Mouse (Mus musculus): Measurements from ENCODE around the gene Mmp28. TPM values are rescaled to one million over a fixed set of nuclear protein-coding genes. Genes with fewer than 3 reads are reported as not detected.

The Mmp28 gene
- polyA plus RNA-seq, 1 experiment from 2014 or later: 2.7 TPM

DNA sequence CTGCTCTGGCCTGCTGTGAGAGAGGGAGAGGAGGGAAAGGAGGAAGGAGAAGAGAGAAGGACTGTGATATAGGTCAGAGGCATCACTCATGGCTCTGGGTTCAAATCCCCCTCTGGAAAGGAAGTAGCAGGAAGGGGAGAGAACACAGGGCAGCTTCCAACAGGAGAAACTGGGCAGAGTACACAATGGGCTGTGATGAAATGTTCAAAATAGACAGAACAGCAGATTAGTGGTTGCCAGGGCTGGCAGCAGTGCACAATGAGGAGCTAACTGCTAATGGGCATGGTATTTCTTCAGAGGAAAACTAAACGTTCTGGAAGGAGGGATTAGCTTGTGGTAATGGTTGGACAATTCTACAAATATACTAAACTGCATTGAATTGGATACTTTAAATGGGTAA is 12.3 kb downstream of the Mmp28 start:
- 24% methylated on average over 1 of the region's 1 CpGs for WGBS
- H3K4me3 ChIP-seq (ENCODE audit: low read depth, low read length): no peak overlapping the region
- no peak overlapping the region for H3K27ac ChIP-seq (ENCODE audit: low read length)
- ATAC-seq: no peak
- H3K9me3 ChIP-seq (replicated peaks; ENCODE audit: control insufficient read depth, low read length, poor library complexity, severe bottlenecking): no peaks in the 10 kb centered on the region
- peaks cover 2% of the 10 kb centered on the region; the same call in 1 of the 2 replicates for H3K4me1 ChIP-seq (ENCODE audit: control insufficient read depth, insufficient read depth, low read length)
- peaks cover 4% of the 10 kb centered on the region for H3K27me3 ChIP-seq (ENCODE audit: control insufficient read depth, insufficient read depth, low read depth, low read length)
- no peaks in the 10 kb centered on the region for H3K36me3 ChIP-seq (ENCODE audit: control insufficient read depth, insufficient read depth, low read length)
- H3K9ac ChIP-seq (ENCODE audit: low read depth, low read length): no peak overlapping the region
- no peak overlapping the region for H3K4me2 ChIP-seq (ENCODE audit: low read length)

DNA sequence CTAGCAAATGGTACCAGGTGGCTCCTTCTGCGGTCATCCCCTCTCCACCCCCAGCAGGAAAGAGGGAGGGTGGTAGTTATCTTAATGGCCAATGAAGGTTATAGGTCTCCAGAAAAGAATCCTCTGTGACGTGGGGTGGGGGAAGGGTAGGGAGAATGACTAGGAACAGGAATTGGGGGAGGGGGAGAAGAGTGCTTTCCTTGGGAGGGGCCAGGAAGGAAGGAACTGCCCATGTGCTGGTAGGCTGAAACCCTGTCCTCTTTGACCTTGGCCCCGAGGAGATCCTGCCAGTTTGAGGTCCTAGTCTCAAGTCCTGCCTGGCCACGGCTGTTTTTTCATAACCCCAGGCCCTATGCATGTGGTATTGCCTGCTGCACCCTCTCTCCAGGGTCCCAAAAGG is 13.6 kb downstream of the Mmp28 start:
- no peaks in the 10 kb centered on the region for H3K9me3 ChIP-seq (replicated peaks; ENCODE audit: control insufficient read depth, low read length, poor library complexity, severe bottlenecking)
- H3K4me3 ChIP-seq (ENCODE audit: low read depth, low read length): no peak overlapping the region
- ATAC-seq: no peak
- H3K27me3 ChIP-seq (ENCODE audit: control insufficient read depth, insufficient read depth, low read depth, low read length): peaks cover 16% of the 10 kb centered on the region
- no peaks in the 10 kb centered on the region for H3K36me3 ChIP-seq (ENCODE audit: control insufficient read depth, insufficient read depth, low read length)
- no peak overlapping the region for H3K4me2 ChIP-seq (ENCODE audit: low read length)
- peaks cover 8% of the 10 kb centered on the region; the same call in 1 of the 2 replicates for H3K4me1 ChIP-seq (ENCODE audit: control insufficient read depth, insufficient read depth, low read length)
- H3K27ac ChIP-seq (ENCODE audit: low read length): no peak overlapping the region
- H3K9ac ChIP-seq (ENCODE audit: low read depth, low read length): no peak overlapping the region
- 75% methylated on average over 4 of the region's 4 CpGs for WGBS

DNA sequence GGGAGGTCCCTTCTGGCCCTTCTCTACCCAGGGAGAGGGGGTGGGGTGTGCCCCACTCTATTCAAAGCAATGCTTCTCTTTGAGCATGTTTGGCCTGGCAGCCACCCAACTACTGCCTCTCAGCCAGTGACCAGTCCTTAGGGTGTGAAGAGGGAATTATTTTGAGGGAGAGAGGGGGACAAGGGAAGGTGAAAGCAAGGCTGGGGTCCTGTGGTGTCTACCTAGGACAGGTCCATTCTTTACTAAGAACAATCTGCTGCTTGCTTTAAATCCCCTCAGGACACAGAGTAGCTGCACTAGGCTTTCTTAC is 14.0 kb downstream of the Mmp28 start:
- no peak overlapping the region for H3K4me3 ChIP-seq (ENCODE audit: low read depth, low read length)
- no peak overlapping the region for H3K9ac ChIP-seq (ENCODE audit: low read depth, low read length)
- H3K27ac ChIP-seq (ENCODE audit: low read length): no peak overlapping the region
- H3K36me3 ChIP-seq (ENCODE audit: control insufficient read depth, insufficient read depth, low read length): no peaks in the 10 kb centered on the region
- peaks cover 20% of the 10 kb centered on the region for H3K27me3 ChIP-seq (ENCODE audit: control insufficient read depth, insufficient read depth, low read depth, low read length)
- H3K4me2 ChIP-seq (ENCODE audit: low read length): no peak overlapping the region
- no peak for ATAC-seq
- H3K4me1 ChIP-seq (ENCODE audit: control insufficient read depth, insufficient read depth, low read length): peaks cover 8% of the 10 kb centered on the region; the same call in 1 of the 2 replicates
- H3K9me3 ChIP-seq (replicated peaks; ENCODE audit: control insufficient read depth, low read length, poor library complexity, severe bottlenecking): no peaks in the 10 kb centered on the region

DNA sequence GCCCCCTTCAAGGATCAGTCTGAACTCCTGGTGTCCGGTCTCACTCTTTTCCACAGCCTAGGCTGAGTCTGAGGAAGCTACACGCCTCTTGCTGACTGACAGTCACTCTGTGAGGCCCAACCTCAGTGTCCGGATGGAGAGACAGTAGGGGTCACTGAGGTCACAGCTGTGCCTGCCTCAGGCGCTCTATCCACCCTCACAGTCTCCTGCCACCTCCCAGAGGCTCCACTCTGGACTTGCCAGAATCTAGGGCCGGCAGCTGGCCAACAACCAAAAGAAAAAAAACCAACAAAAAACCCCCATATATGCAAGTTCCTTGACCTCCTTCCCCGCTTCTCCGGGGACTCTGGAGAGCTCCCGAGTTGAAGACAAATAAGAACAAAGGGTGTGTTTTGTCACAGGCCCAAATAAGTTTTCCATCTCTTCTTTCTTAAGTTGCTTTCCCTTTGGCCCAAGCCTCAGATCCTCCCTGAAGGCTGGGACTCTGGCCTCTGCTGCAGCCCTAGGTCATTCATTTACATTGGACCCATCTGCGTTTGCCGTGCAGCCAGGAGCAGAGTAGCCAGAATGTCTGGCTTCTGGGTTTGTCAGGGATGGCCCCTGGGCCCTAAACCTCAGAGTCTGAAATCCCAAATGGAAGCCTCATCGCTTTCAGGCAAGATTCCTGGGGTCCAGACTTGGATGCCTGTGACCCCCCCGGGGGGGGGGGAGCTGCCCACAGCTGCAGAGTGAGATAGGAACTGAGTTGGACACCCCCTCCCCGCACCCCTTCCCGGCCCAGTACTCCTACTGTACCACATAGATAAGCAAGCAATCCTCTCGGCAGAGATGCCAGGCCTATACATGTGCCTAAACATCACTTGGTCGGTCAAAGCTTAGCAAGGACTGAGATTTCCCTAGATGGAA is 14.6 kb downstream of the Mmp28 start:
- no peak overlapping the region for H3K4me2 ChIP-seq (ENCODE audit: low read length)
- no peak for ATAC-seq
- 50% methylated on average over 16 of the region's 16 CpGs for WGBS
- H3K36me3 ChIP-seq (ENCODE audit: control insufficient read depth, insufficient read depth, low read length): no peaks in the 10 kb centered on the region
- H3K27me3 ChIP-seq (ENCODE audit: control insufficient read depth, insufficient read depth, low read depth, low read length): peaks cover 27% of the 10 kb centered on the region
- no peak overlapping the region for H3K9ac ChIP-seq (ENCODE audit: low read depth, low read length)
- no peaks in the 10 kb centered on the region for H3K9me3 ChIP-seq (replicated peaks; ENCODE audit: control insufficient read depth, low read length, poor library complexity, severe bottlenecking)
- H3K27ac ChIP-seq (ENCODE audit: low read length): no peak overlapping the region
- no peak overlapping the region for H3K4me3 ChIP-seq (ENCODE audit: low read depth, low read length)
- peaks cover 8% of the 10 kb centered on the region; the same call in 1 of the 2 replicates for H3K4me1 ChIP-seq (ENCODE audit: control insufficient read depth, insufficient read depth, low read length)

DNA sequence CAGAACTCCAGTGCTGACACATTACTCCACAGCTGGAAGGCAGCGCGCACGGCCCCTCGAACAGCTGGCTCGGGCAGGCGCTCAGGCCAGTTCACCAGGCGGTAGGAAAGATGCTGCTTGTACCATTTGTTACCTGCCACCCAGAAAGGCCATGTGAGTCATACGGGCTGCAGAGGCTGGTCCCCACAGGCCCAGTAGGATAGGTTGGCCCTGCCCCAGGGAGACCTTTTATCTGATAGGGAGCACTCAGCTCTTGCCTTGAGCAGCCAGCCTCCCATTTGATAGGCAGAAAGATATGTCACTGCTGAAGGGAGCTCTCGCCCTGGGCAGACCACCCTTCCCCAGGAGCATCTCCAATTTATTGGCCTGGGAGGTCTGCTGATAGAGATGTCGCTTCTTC is 15.3 kb downstream of the Mmp28 start:
- H3K36me3 ChIP-seq (ENCODE audit: control insufficient read depth, insufficient read depth, low read length): no peaks in the 10 kb centered on the region
- ATAC-seq: no peak
- H3K27ac ChIP-seq (ENCODE audit: low read length): no peak overlapping the region
- 85% methylated on average over 10 of the region's 10 CpGs for WGBS
- peaks cover 10% of the 10 kb centered on the region; the same call in 1 of the 2 replicates for H3K4me1 ChIP-seq (ENCODE audit: control insufficient read depth, insufficient read depth, low read length)
- H3K9me3 ChIP-seq (replicated peaks; ENCODE audit: control insufficient read depth, low read length, poor library complexity, severe bottlenecking): no peaks in the 10 kb centered on the region
- H3K4me2 ChIP-seq (ENCODE audit: low read length): no peak overlapping the region
- peaks cover 30% of the 10 kb centered on the region for H3K27me3 ChIP-seq (ENCODE audit: control insufficient read depth, insufficient read depth, low read depth, low read length)
- no peak overlapping the region for H3K4me3 ChIP-seq (ENCODE audit: low read depth, low read length)
- H3K9ac ChIP-seq (ENCODE audit: low read depth, low read length): no peak overlapping the region

DNA sequence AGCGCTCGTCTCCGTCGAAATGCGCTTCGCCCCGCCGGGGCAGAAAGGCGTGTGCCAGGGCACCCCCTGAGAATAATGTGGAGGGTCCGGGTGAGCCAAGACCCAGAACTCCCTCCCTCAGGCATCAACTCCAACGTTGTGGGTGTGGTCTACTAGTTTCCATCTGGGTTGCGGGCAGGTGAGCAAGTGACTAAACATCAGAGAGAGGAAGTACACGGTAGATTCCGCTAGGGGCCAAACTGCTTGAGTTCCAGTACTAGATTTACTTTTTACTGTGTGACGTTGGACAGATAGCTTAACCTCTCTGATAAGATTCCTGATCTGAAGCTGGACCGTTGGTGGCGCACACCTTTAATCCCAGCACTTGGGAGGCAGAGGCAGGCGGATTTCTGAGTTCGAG is 17.9 kb downstream of the Mmp28 start:
- H3K27me3 ChIP-seq (ENCODE audit: control insufficient read depth, insufficient read depth, low read depth, low read length): peaks cover 43% of the 10 kb centered on the region

DNA sequence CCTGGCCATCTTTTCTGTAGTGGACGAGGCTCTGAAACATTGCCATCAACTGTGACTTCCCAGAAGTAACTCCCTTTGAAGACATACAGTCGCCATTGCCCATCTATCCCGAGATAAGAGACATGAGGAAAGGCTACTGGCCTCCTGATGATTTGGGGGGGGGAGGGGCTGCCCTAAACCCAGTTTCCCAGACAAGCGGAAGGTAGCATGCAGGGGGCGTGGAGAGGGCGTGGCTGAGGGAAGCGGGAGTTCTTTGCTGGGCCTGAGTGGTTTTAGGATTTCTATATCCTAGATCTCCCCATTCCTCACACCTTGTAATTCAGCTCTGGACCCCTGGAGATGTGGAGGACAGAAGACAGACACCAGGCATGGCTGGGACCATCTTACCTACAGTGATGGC is 19.0 kb downstream of the Mmp28 start:
- Histone ChIP-seq H3K4me2 (ENCODE audit: low read length) (no peak overlapping the region), H3K36me3 (ENCODE audit: control insufficient read depth, insufficient read depth, low read length) (no peaks in the 10 kb centered on the region), H3K4me3 (ENCODE audit: low read depth, low read length) (no peak overlapping the region), H3K9me3 (replicated peaks; ENCODE audit: control insufficient read depth, low read length, poor library complexity, severe bottlenecking) (no peaks in the 10 kb centered on the region), H3K4me1 (ENCODE audit: control insufficient read depth, insufficient read depth, low read length) (peaks cover 11% of the 10 kb centered on the region; the same call in 1 of the 2 replicates), H3K27me3 (ENCODE audit: control insufficient read depth, insufficient read depth, low read depth, low read length) (peaks cover 43% of the 10 kb centered on the region), H3K27ac (ENCODE audit: low read length) (no peak overlapping the region), H3K9ac (ENCODE audit: low read depth, low read length) (no peak overlapping the region)
- WGBS: 13% methylated on average over 7 of the region's 7 CpGs
- no peak for ATAC-seq

More for the DNA sequence above, 17.9 kb downstream of the Mmp28 start:
- H3K4me1 ChIP-seq (ENCODE audit: control insufficient read depth, insufficient read depth, low read length): peaks cover 12% of the 10 kb centered on the region; the same call in 1 of the 2 replicates
- H3K27ac ChIP-seq (ENCODE audit: low read length): no peak overlapping the region
- no peaks in the 10 kb centered on the region for H3K36me3 ChIP-seq (ENCODE audit: control insufficient read depth, insufficient read depth, low read length)
- H3K9ac ChIP-seq (ENCODE audit: low read depth, low read length): 0 out of 2 replicates have a peak overlapping the region, but pooled peaks have one; percentile 31
- H3K4me3 ChIP-seq (ENCODE audit: low read depth, low read length): peak overlapping the region; percentile 19
- no peaks in the 10 kb centered on the region for H3K9me3 ChIP-seq (replicated peaks; ENCODE audit: control insufficient read depth, low read length, poor library complexity, severe bottlenecking)
- no peak for ATAC-seq
- 33% methylated on average over 19 of the region's 19 CpGs for WGBS
- peak overlapping the region; percentile 37 for H3K4me2 ChIP-seq (ENCODE audit: low read length)

DNA sequence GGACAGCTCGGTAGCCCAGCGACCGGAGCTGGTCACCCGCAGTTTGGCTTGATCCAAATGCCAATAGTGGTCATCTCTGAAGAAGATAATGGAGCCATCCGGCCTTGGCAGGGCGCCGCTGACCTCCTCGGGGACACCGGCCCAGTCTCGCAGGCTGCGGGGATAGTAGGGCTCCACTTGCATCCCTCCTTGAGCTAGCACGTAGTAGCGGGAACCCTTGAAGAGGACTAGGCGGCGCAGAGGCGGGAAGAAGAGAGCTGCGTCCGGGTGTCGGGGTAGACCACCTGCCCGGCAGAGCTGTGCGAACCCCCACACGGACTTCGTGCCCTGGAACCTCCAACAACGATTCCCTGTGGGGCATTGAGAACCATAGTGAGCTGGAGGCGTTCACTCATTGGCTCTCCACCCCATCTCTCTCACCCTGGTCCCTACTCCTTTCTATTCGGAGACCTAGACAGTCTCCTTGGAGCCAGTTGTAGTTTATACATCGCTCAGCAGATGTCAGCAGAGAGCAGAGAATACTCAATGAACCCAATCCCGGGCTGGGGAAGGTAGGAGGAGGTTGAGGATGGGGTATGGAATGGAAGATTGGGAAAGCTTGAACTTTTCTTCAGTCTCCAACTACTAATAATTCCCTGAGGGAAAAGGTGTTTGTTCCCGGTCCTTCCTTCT is 20.1 kb downstream of the Mmp28 start:
- Histone ChIP-seq H3K27ac (ENCODE audit: low read length) (no peak overlapping the region), H3K36me3 (ENCODE audit: control insufficient read depth, insufficient read depth, low read length) (no peaks in the 10 kb centered on the region), H3K27me3 (ENCODE audit: control insufficient read depth, insufficient read depth, low read depth, low read length) (peaks cover 43% of the 10 kb centered on the region), H3K4me1 (ENCODE audit: control insufficient read depth, insufficient read depth, low read length) (peaks cover 10% of the 10 kb centered on the region; the same call in 1 of the 2 replicates), H3K4me3 (ENCODE audit: low read depth, low read length) (peak overlapping the region; percentile 20), H3K4me2 (ENCODE audit: low read length) (peak overlapping the region; percentile 53), H3K9me3 (replicated peaks; ENCODE audit: control insufficient read depth, low read length, poor library complexity, severe bottlenecking) (no peaks in the 10 kb centered on the region), H3K9ac (ENCODE audit: low read depth, low read length) (peak overlapping the region; percentile 46; the same call in 1 of the 2 replicates)
- peak; percentile 25; the same call in 1 of the 2 replicates for ATAC-seq
- WGBS: 15% methylated on average over 29 of the region's 29 CpGs

DNA sequence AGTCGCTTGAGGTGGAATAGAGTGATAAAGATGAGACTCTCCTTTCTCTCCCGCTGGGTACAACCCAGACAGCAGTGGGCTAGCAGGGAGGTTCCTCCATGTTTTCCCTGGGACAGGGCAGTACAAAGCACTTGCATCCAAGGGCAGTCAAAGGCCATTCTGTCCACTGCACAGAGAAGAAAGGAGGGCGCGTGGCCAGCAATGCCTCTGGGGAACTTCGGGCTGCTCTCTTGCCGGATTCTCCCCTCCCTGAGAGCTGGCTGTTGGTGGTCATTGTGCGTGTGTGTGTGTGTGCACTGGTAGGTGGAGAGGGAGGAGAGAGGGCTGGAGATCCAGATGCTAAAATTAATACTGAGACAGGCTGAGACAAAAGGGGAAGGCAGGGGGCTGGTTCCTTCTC is 21.6 kb downstream of the Mmp28 start:
- H3K4me2 ChIP-seq (ENCODE audit: low read length): no peak overlapping the region
- H3K9ac ChIP-seq (ENCODE audit: low read depth, low read length): no peak overlapping the region
- H3K27me3 ChIP-seq (ENCODE audit: control insufficient read depth, insufficient read depth, low read depth, low read length): peaks cover 43% of the 10 kb centered on the region
- no peaks in the 10 kb centered on the region for H3K9me3 ChIP-seq (replicated peaks; ENCODE audit: control insufficient read depth, low read length, poor library complexity, severe bottlenecking)
- WGBS: 41% methylated on average over 7 of the region's 7 CpGs
- no peaks in the 10 kb centered on the region for H3K36me3 ChIP-seq (ENCODE audit: control insufficient read depth, insufficient read depth, low read length)
- peaks cover 10% of the 10 kb centered on the region; the same call in 1 of the 2 replicates for H3K4me1 ChIP-seq (ENCODE audit: control insufficient read depth, insufficient read depth, low read length)
- no peak overlapping the region for H3K27ac ChIP-seq (ENCODE audit: low read length)
- no peak overlapping the region for H3K4me3 ChIP-seq (ENCODE audit: low read depth, low read length)
- no peak for ATAC-seq
